Mouse (Mus musculus) layer of hippocampus, postnatal 10 days (tissue): ENCODE measurements at regions not wholly inside any gene's neighbourhood (a gene's known extent, or its start where the extent isn't known, plus 50 kb on each side); places are given as distances from the start of the nearest gene placed in this dataset.

Experiments
- DNase-seq, 2 experiments: peaks; one replicate each; pipeline ENCODE4 v3.0.0; 2021; ENCODE audit warnings: low spot score in 2 of 2

DNA sequence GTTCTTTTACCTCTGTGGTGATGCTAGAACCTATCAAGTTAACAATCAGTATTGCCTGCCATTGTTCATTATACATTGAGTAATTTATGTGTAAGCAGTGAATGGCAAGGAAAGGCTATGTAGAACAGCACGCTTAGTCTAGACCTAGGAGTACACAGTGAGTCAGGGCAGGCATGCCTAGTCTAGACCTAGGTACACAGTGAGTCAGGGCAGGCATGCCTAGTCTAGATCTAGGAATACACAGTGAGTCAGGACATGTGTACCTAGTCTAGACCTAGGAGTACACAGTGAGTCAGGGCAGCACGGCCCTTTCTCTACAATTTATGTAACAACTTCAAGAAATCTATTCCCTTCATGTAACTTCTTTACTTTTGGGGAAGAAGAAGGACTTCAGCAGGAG lies 347.2 kb downstream of the Tmem232 start:
- no peak for DNase-seq

DNA sequence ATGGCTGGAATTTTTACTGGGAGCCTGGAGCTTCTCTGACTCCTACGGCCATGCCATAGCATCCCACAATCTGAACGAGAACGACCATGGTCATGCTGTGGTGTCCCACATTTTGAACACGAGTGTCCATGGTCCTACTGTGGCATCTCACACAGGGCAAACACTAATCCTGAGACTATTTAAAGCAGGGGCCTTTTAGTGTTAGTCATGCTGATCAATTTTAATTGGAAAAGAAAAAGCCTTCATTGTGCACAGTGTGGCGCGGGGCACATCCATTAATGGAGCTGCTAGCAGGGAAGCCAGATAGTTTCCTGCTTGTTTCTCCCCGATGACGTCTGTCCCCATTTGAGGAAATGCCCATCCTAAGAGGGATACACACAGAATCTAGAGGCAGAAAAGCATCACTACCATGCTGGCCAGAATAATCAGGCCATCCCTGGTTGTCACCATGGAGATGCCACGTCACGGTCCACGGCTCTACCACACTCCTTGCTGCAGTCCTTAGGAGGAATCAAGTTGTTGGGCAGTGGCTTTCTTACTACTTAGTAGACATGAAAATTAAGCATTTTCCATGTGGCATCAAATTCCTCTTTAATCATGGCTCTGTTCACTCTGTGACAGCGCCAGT lies 348.0 kb downstream of the Tmem232 start:
- no peak for DNase-seq

DNA sequence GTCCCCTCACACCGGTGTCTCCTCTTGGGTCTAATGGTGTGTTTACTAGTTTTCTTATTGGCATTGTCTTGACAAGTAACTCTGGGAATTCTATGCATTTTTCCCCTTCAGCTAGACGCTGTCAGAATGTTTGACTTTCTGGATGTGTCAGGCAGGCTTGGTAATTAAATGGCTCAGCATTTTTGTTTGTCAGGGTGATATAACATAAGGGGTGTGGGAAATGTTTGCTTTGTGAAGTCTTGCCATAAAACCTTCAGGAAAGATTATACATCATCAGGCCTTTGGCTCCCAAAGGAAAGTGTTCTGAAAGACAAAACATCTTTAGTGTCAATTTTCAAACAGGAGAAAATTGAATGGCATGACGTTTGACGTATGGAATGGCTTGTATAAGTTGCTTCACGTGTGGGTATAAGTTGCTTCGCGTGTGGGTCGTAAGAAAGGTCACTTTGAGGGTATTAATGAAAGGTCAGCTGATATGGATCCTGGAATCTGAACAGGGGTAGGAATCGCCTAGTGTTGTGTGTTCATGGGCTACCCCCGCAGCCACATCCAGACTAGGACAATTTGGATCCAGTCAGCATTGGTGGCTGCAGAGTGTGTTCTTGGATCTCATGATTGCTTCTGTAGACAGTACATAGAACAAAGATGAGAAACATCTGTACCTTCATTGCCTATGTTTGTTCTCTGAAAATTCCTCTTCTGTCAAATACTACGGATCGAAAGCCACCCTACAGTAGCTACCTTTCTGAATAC lies 349.6 kb downstream of the Tmem232 start:
- DNase-seq = no peak

DNA sequence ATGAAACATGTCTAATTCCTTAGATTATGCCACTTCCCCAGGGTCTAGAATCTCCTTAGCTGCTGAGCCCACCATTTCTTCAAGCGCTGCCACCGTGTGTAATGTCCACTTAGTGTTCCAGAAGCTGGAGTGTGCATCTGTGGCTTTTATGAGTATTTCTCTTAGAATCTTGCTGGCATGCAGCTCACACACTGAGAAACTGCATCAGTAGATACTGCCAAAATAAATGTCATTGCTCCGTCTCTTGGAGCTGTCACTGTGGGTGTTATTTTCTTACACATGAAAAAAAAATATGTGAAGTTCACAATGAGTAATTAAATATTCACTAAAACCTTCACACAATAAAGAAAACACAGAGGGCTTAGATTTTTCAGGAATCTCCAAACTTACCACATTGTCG lies 345.3 kb upstream of the 4930583I09Rik start:
- DNase-seq = no peak

DNA sequence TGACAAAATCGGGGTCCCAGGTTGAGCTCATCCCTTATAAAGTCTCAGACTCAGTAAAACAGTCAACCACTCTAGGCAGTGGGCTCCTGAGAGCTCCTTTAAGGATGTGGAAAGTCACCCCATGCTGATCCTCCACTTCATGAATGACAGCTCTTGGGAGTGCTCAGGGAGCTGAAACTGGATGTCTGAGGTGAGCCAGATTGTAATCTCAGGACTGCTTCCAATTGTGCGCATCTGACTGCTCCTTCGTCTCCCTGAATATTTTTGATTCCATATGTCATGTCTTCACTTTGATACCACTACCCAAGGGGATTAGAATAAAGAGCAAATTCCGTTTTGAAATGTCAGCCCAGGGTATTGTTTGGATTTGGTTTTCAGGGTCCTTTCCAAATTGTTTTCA lies 339.9 kb upstream of the 4930583I09Rik start:
- no peak for DNase-seq

DNA sequence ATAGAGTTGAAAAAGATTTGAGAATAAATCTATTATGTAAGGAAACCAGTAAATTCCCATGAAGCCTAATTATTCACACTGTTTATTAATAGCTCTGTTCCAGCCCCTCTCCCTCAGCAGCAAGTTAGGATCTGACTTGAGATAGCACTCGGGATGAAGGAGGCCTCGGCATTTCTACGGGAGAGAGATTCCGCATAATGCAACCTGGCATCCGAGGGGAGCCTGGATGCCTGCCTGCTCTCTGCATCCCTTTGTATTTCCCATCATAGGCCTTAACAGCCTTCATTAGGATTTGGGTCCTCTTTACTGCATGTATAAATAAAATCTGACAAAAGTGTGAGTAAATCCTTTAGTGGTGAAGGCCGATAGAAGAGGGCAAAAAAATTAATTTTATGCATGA lies 338.2 kb upstream of the 4930583I09Rik start:
- DNase-seq = no peak

DNA sequence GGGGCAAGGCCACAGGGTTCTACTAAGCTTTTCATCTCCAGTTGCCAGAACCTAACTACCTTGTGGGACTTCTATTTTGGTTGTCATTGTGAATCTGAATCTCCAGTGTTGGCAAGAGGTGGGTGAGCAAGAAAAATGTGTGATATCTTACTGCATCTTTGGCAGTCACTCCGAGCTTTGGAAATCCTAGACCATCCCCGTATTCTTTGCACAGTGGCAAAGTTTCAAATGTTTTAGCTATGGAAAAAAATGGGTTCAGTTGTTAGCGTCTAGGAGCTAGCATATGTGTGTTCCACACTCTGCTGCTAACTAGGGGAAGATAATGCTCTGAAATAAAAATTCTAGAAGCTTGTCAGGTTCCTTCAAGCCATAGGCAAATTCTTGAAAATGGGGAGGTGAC lies 337.4 kb upstream of the 4930583I09Rik start:
- DNase-seq = no peak

DNA sequence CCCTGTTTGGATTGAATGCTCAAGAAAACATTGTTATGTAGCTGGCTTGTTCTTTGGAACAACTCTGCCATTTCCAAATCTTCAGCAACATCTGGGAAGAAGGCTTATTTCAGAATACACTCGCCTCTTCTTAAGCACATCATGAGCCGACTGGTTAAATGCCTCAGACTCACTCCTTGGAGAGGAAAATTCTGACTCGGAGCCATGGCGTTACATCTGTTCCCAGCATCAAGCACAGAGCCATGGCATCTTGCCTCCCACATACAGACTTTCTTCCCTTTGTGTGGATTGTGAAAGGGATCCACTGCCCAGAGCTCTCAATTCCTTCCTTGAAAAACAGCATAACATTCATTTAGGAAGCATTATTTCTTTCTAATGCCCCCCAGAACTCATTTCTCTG lies 334.8 kb upstream of the 4930583I09Rik start:
- DNase-seq = peak; percentile 29 to 43

DNA sequence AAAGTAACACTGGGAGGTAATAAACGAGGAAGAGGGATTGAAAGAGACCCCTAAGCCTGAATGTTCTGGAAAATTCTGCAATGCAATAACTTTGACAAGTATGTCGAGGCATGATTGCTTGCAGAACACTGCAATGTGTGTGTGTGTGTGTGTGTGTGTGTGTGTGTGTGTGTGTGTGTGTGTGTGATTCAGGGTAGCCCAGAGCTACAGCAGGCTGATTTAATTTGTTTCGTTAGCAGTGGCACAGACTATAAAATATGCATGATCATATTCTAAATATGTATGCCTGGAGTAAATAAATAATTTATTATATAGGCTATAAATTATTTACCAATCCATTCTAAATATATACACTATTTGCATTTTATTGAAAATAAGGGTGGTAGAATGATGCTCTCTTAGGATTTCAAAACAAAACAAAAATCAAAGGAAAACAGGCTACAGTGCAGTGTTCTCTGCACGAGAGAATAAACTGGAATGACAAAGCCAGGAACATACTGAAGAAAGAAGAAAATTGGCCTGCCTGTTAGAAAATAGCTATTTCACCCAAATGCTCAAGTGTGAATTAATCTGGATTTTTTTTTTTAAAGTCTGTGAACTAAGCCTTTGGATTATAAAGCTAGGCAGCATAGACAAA lies 334.2 kb upstream of the 4930583I09Rik start:
- DNase-seq = no peak

DNA sequence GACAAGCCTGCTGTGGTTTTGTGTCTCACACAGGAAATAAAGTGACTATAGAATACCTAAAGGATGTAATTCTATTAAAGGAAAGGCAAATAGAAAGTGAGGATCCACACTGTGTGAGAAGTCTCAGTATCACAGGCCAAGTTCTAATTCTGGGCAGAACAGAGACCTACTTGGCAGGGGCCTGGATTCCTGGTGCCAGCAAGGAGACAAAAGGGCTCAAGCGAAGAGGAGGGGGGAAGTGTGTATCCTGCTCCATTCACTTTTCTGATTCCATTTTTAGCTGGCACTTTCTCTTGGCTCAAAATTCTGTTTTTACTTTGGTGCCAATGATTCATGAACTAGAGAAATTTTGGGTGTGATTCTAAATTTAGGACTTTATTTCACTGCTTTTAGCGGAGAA lies 310.5 kb upstream of the 4930583I09Rik start:
- DNase-seq = peak; percentile 57 to 68

DNA sequence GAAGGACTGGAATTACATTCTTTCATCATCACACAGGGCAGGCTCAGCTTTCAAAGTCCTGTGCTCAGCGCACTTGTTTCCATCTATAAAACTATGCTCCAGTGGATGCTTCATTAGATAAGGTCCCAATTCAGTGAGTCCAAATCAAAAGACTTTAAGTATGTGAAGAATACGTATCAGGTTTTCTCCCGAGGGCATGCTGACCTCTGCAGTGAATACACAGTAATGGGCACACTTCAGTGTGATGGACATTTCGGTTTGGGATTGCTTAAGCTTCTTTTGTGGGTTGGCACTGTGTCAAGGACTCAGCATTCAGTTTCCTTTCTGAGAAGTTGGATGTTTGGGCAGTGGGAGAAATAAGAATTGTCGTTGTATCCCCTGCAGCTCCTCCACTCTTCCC lies 278.8 kb upstream of the 4930583I09Rik start:
- no peak for DNase-seq

DNA sequence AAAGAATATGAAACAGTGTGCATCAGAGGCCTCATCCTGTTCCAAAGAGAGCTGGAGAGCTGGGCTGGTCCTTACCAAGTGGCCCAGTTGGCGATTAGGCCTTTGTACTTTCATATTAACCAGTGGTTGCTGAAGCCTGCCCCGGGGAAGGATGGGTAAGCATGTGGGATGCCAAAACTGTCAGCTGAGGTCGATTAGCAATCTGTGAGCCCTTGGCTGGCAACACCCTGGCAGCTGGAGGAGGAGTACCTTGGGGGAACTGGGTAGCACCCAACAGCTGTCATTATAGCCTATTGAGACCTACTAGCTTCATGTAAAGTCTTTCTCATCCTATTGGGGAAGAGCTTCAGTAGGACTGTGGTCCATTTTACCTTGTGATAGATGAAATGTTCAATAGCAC lies 277.2 kb upstream of the 4930583I09Rik start:
- DNase-seq = no peak

DNA sequence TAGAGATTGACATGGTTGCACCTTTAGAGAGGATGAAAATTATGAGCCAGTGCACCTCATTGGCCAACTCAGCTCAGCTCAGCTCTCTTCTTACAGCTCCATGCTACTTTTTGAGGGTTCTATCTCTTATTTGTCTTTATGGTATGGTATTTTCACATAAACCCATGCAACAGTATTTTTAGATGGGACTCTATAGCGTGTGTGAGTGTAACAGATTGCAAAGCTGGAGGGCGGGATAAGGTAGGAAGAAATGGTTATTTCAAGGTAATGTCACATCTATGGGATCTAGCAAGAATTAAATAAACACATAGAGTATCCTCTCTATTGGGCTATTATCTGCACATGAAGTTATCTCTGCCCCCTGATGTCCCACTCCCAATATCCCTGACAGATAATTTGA lies 269.8 kb upstream of the 4930583I09Rik start:
- no peak for DNase-seq

DNA sequence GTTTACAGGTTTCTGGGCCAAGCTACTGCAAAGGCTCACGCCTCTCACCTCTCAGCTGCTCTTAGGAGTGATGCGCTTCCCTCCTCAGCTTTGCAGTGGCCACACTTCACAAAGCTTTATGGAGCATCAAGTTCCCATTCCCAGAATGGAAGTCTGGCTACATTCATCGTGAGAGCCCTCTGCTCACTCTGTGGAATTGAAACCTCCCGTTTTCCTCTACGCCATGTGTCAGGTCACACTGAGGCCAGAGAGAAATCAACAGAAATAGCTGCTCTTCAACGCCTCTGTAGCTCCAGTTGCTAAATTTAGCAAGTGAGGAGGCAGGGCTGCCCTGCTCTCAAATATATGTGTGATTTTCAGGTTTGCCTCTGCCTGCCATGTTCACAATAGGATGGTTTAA lies 265.3 kb upstream of the 4930583I09Rik start:
- no peak for DNase-seq

DNA sequence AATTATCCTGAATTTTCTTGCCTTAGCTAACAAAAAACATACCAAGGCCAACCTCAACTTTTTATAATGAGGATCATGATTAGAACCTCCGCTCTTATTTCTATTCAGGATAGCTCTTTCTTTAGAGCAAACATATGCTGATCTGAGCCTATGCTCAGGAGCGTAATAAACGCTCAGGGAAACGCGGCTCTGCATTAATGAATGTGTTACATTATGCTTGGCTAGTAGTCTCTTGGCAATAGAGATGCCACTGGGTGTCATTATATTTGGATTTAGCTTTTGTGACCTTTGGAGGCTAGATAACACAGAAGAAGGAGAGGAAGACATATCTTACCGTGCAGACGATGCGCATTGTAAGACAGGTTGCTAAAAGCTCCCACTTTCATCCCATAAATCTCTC lies 246.4 kb upstream of the 4930583I09Rik start:
- DNase-seq = no peak

DNA sequence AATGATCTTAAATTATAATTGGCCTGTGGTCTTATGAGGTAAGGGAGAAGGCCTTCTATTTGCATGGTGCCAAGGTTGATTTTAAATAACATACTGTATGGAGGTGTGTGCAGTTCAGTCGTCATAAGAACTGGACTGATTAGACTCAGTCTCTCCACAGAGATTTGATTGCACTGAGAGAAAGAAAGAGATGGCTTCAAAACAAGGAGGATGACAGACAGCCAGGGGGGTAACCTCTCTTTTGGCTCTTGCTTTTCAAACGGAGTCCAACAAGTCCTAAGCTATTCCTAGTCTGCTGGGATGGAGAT lies 245.9 kb upstream of the 4930583I09Rik start:
- no peak for DNase-seq

DNA sequence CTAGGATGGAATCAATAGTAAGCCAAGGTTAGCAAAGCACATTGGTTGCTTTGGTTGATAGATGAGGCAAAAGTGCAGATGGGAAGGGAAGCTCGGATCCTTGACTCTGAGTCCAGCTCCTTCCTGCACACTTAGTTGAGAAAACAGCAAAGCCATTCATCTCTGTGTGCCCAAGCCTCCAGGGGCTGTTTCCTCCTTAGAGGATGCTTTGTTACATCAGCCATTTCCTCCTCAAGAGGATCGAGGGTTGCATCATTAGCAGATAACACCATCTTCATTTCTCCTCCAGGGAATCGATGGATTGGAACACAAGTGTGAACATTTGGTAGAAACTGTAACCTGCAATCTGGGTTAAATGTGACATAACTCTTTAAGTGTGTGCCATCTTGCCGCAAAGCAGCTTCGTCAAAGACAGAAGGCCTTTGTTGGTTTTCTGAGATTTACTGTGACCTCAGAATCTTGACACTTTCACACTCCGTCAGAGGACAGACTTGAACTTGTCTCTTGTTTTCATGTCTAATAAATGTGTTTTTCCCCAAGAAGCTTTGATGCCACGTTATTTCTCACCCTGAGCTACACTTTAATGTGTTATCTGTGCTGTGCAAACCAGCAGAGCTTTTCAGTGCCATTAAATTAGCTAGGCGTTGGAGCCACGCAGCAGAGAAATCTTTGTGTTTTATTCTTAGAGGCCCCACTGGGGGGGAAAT lies 245.4 kb upstream of the 4930583I09Rik start:
- DNase-seq = no peak

DNA sequence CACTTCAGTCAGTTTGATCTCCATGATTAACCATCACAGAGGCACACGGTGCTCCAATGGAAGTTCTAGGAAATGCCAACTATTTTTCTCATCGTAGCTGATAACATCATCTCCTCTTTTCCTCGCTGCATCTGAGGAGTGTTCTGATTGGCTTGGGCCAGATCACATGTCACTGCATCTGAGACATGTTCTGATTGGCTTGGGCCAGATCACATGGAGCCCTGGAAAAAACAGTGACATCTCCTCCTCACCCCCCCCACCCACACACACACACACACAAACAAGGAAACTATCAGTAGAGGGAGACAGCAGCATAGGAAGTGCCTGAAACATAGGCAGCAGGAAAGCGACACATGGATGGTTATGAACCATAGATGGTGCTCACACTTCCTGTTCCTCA lies 239.0 kb upstream of the 4930583I09Rik start:
- DNase-seq = no peak

DNA sequence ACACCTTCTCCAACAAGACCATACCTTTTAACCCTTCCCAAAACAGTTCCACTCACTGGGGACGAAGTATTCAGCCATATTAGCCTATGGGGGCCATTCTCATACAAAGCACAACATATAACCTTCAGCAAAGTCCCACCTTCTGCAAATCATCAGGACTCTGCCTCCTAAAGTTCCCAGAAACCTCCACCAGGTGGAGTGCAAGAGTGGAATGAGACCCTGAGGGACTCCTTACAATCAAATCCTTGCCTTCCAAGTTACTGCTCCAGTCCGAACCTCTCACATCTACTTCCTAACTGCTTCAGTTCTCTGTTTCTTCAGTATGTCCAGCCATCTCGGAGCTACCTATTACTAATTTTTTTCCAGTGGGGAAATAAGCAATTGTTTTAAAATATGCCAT lies 235.2 kb upstream of the 4930583I09Rik start:
- peak; percentile 45 to 59 for DNase-seq

DNA sequence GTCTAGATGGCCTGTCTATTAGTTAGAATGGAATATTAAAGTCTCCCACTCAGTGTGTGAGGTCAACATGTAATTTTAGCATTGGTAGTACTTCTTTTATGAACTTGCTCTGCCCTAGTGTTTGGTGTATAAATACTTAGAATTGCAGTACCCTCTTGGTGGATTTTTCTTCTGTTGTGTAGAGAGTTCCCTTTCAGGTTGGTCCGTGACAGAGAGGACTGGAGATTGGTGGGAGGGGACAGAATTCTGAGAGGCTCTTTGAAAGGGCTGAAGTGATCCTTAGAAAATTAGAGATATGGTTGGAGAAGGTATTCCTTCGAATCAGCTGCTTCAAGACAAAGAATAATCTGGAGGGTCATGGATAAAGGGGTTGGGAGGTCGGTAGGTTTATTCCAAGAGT lies 230.3 kb upstream of the 4930583I09Rik start:
- DNase-seq = no peak

DNA sequence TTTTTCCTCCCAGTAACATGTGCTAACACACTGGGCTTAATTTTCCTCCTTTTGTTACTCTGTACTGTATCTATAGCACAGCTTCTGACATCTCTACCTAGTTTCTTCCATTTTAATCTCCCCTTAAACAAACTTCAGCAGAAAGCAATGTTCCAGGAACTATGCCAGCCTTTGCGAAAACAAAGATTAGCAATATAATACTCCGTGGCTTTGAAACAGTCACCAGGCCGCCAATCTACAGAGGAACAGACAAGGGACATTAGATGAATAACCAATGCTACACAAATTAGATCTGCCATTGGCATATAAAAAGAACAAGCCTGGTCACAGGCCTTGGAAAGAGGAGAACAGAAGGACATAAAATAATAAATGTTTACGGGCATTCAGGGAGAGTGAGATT lies 220.2 kb upstream of the 4930583I09Rik start:
- no peak for DNase-seq

DNA sequence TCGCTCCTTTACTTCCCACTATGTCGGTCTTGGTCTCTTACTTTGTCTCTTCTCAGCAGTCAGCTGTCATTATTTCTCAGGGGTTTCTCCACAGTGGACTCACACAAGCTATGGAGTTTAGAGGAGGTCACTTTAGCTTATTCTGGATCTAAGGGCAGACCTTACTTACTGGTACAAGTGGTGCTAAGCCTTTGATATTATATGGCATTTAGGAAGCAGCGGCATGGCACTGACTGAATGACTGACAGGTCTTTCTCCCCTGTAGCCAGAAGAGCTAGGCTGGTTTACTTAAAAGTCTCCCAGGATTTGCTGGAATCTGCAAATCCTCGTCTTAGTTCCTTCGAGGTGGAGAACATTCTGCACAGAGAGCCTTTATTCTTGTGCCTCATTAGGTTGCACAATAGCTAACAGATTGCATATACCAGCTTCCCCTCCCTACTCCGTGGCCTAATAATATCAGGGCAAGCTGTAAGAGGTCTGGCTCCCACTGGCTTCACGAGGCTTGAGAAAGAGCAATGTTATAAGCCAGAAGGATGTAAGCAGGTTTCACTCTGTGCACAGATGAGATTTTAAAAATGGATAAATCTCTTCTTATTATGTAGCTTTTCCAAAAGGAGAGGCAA lies 214.1 kb upstream of the 4930583I09Rik start:
- no peak for DNase-seq
